Mouse (Mus musculus): Measurements from ENCODE around the gene Col5a1.

The Col5a1 gene

GRCm38 (mm10) chr2:27886608-27887460, 609 bp downstream of the Col5a1 start:
- DNase-seq: no peak

- no peak for DNase-seq
Observed at GRCm38 (mm10) chr2:27887461-27888264, 1.4 kb downstream of the Col5a1 start.

- no peak for DNase-seq
Observed at GRCm38 (mm10) chr2:27888603-27889545, 2.6 kb downstream of the Col5a1 start.

- no peak for DNase-seq
Observed at GRCm38 (mm10) chr2:27891922-27892541, 5.8 kb downstream of the Col5a1 start.

GRCm38 (mm10) chr2:27893015-27893414, 6.8 kb downstream of the Col5a1 start:
- DNase-seq: no peak

GRCm38 (mm10) chr2:27894986-27895385, 8.8 kb downstream of the Col5a1 start:
- no peak for DNase-seq

- no peak for DNase-seq
Observed at GRCm38 (mm10) chr2:27895648-27896047, 9.4 kb downstream of the Col5a1 start.

GRCm38 (mm10) chr2:27897161-27897560, 10.9 kb downstream of the Col5a1 start:
- DNase-seq: no peak

- no peak for DNase-seq
Observed at GRCm38 (mm10) chr2:27899894-27900293, 13.7 kb downstream of the Col5a1 start.

- no peak for DNase-seq
Observed at GRCm38 (mm10) chr2:27901076-27901475, 14.9 kb downstream of the Col5a1 start.

- no peak for DNase-seq
Observed at GRCm38 (mm10) chr2:27901525-27902245, 15.5 kb downstream of the Col5a1 start.

GRCm38 (mm10) chr2:27902318-27902717, 16.1 kb downstream of the Col5a1 start:
- no peak for DNase-seq

GRCm38 (mm10) chr2:27905411-27905810, 19.2 kb downstream of the Col5a1 start:
- DNase-seq: no peak

- no peak for DNase-seq
Observed at GRCm38 (mm10) chr2:27910501-27910900, 24.3 kb downstream of the Col5a1 start.

GRCm38 (mm10) chr2:27912546-27913275, 26.5 kb downstream of the Col5a1 start:
- no peak for DNase-seq

GRCm38 (mm10) chr2:27915726-27916125, 29.5 kb downstream of the Col5a1 start:
- DNase-seq: no peak

- DNase-seq: no peak
Observed at GRCm38 (mm10) chr2:27916316-27916715, 30.1 kb downstream of the Col5a1 start.

GRCm38 (mm10) chr2:27917177-27917576, 31.0 kb downstream of the Col5a1 start:
- DNase-seq: no peak

GRCm38 (mm10) chr2:27918106-27918505, 31.9 kb downstream of the Col5a1 start:
- peak; percentile 77 for DNase-seq

- DNase-seq: no peak
Observed at GRCm38 (mm10) chr2:27919309-27919850, 33.2 kb downstream of the Col5a1 start.

- no peak for DNase-seq
Observed at GRCm38 (mm10) chr2:27922053-27922452, 35.8 kb downstream of the Col5a1 start.
